ENCODE assay signal across 8 mouse cellular contexts in genomic region chr17:78895394-78895793, GRCm38 (mm10). TPM values are rescaled to one million over a fixed set of nuclear protein-coding genes. Genes with fewer than 3 reads are reported as not detected.
DNase-seq lines count a peak whose midpoint lies in the region; ATAC-seq and TF ChIP-seq lines count a peak whose summit lies in the region.

No protein-coding gene starts in this region.

- peak; percentile 54 for DNase-seq in MEL-GATA-1-ER (ENCODE audit: extremely low read depth, low read depth)
- peak; percentile 91 for DNase-seq in intestine, embryonic 14.5 days (ENCODE audit: low spot score)
- DNase-seq in liver, embryonic 14.5 days (ENCODE audit: low read depth in 3 of 3, low spot score in 3 of 3) = no peak
- DNase-seq in retina, embryonic 14.5 days (ENCODE audit: low spot score) = peak; percentile 18
- no peak for DNase-seq in cerebellum, adult 8-10 months

- no peaks in the 10 kb centered on the region for H3K27me3 ChIP-seq in hindbrain, embryonic 15.5 days
- no peaks in the 10 kb centered on the region for H3K27me3 ChIP-seq in hindbrain, embryonic 13.5 days
- H3K27me3 ChIP-seq in embryonic facial prominence, embryonic 13.5 days = no peaks in the 10 kb centered on the region; the same call in 1 of the 2 replicates
- H3K27me3 ChIP-seq in intestine, embryonic 14.5 days (replicated peaks; ENCODE audit: control insufficient read depth, insufficient read depth, low read length) = no peaks in the 10 kb centered on the region
- no peaks in the 10 kb centered on the region for H3K27me3 ChIP-seq in liver, embryonic 14.5 days (ENCODE audit: control insufficient read depth, insufficient read depth, low read length)

- H3K9ac ChIP-seq in hindbrain, embryonic 15.5 days = no peak overlapping the region
- H3K9ac ChIP-seq in hindbrain, embryonic 13.5 days = no peak overlapping the region
- H3K9ac ChIP-seq in embryonic facial prominence, embryonic 13.5 days = peak overlapping the region; percentile 37; the same call in 1 of the 2 replicates
- no peak overlapping the region for H3K9ac ChIP-seq in intestine, embryonic 14.5 days (ENCODE audit: low read length)
- no peak overlapping the region for H3K9ac ChIP-seq in liver, embryonic 14.5 days (replicated peaks)

- H3K4me3 ChIP-seq in hindbrain, embryonic 15.5 days = no peak overlapping the region
- no peak overlapping the region for H3K4me3 ChIP-seq in hindbrain, embryonic 13.5 days
- peak overlapping the region; percentile 25 for H3K4me3 ChIP-seq in embryonic facial prominence, embryonic 13.5 days
- H3K4me3 ChIP-seq in intestine, embryonic 14.5 days (ENCODE audit: low read depth, low read length) = no peak overlapping the region; the same call in 1 of the 2 replicates
- no peak overlapping the region for H3K4me3 ChIP-seq in liver, embryonic 14.5 days (ENCODE audit: insufficient read depth in 1 of 2, low read depth in 2 of 2, low read length in 2 of 2)

- no peaks in the 10 kb centered on the region for H3K36me3 ChIP-seq in hindbrain, embryonic 15.5 days
- H3K36me3 ChIP-seq in hindbrain, embryonic 13.5 days = no peaks in the 10 kb centered on the region
- H3K36me3 ChIP-seq in embryonic facial prominence, embryonic 13.5 days = no peaks in the 10 kb centered on the region
- H3K36me3 ChIP-seq in intestine, embryonic 14.5 days (ENCODE audit: control insufficient read depth, insufficient read depth, low read length) = no peaks in the 10 kb centered on the region
- H3K36me3 ChIP-seq in liver, embryonic 14.5 days (replicated peaks; ENCODE audit: control insufficient read depth, insufficient read depth, low read depth) = no peaks in the 10 kb centered on the region

- H3K4me2 ChIP-seq in hindbrain, embryonic 15.5 days = peak overlapping the region; percentile 28
- no peak overlapping the region for H3K4me2 ChIP-seq in hindbrain, embryonic 13.5 days
- H3K4me2 ChIP-seq in embryonic facial prominence, embryonic 13.5 days = peak overlapping the region; percentile 54
- H3K4me2 ChIP-seq in intestine, embryonic 14.5 days (ENCODE audit: low read length) = peak overlapping the region; percentile 42
- H3K4me2 ChIP-seq in liver, embryonic 14.5 days (ENCODE audit: low read depth) = 0 out of 2 replicates have a peak overlapping the region, but pooled peaks have one; percentile 29

- peak; percentile 57 for TF ChIP-seq CTCF in liver, embryonic 14.5 days (IDR thresholded peaks at IDR 0.05; ENCODE audit: low read depth)

- ATAC-seq in hindbrain, embryonic 15.5 days (ENCODE audit: low FRiP score, low read depth) = no peak
- ATAC-seq in hindbrain, embryonic 13.5 days (ENCODE audit: low FRiP score) = no peak
- ATAC-seq in embryonic facial prominence, embryonic 13.5 days (ENCODE audit: insufficient number of reproducible peaks, insufficient read depth, low FRiP score, low TSS enrichment, low read depth) = peak; percentile 33; the same call in 1 of the 2 replicates
- ATAC-seq in intestine, embryonic 14.5 days (replicated peaks; ENCODE audit: low FRiP score, low TSS enrichment, low read depth) = no peak; the same call in 1 of the 2 replicates
- no peak for ATAC-seq in liver, embryonic 14.5 days (ENCODE audit: insufficient read depth)

- H3K27ac ChIP-seq in hindbrain, embryonic 15.5 days (replicated peaks) = no peak overlapping the region
- H3K27ac ChIP-seq in hindbrain, embryonic 13.5 days = no peak overlapping the region
- peak overlapping the region; percentile 64; the same call in 1 of the 2 replicates for H3K27ac ChIP-seq in embryonic facial prominence, embryonic 13.5 days
- no peak overlapping the region for H3K27ac ChIP-seq in intestine, embryonic 14.5 days (ENCODE audit: low read depth)
- H3K27ac ChIP-seq in liver, embryonic 14.5 days = no peak overlapping the region

- H3K9me3 ChIP-seq in hindbrain, embryonic 15.5 days = no peaks in the 10 kb centered on the region
- H3K9me3 ChIP-seq in hindbrain, embryonic 13.5 days = no peaks in the 10 kb centered on the region
- H3K9me3 ChIP-seq in embryonic facial prominence, embryonic 13.5 days = no peaks in the 10 kb centered on the region
- H3K9me3 ChIP-seq in intestine, embryonic 14.5 days (ENCODE audit: control insufficient read depth, low read length) = no peaks in the 10 kb centered on the region
- no peaks in the 10 kb centered on the region for H3K9me3 ChIP-seq in liver, embryonic 14.5 days (ENCODE audit: control insufficient read depth, low read length)

- 41% methylated on average over 8 of the region's 8 CpGs for WGBS in hindbrain, embryonic 15.5 days
- 45% methylated on average over 8 of the region's 8 CpGs for WGBS in hindbrain, embryonic 13.5 days
- WGBS in embryonic facial prominence, embryonic 13.5 days = 14% methylated on average over 8 of the region's 8 CpGs
- WGBS in intestine, embryonic 14.5 days = 25% methylated on average over 8 of the region's 8 CpGs
- WGBS in liver, embryonic 14.5 days (ENCODE audit: insufficient replicate concordance) = 20% methylated on average over 8 of the region's 8 CpGs

- no peak for TF ChIP-seq EP300 in liver, embryonic 14.5 days (IDR thresholded peaks at IDR 0.05; ENCODE audit: low read depth)

- H3K4me1 ChIP-seq in hindbrain, embryonic 15.5 days (replicated peaks) = no peaks in the 10 kb centered on the region
- no peaks in the 10 kb centered on the region for H3K4me1 ChIP-seq in hindbrain, embryonic 13.5 days (replicated peaks)
- peaks cover 10% of the 10 kb centered on the region; the same call in 1 of the 2 replicates for H3K4me1 ChIP-seq in embryonic facial prominence, embryonic 13.5 days
- 0 out of 2 replicates have a peak, but pooled peaks cover 2% of the 10 kb centered on the region for H3K4me1 ChIP-seq in intestine, embryonic 14.5 days (replicated peaks; ENCODE audit: control insufficient read depth, insufficient read depth, low read length)
- no peaks in the 10 kb centered on the region for H3K4me1 ChIP-seq in liver, embryonic 14.5 days (replicated peaks; ENCODE audit: control insufficient read depth in 2 of 2, insufficient read depth in 2 of 2, low read length in 1 of 2)

RNA-seq across cellular contexts. Expression of gene Sult6b1, which starts 11.4 kb away (rescaled TPM):
- polyA plus RNA-seq in hindbrain, embryonic 15.5 days (2015; fragmentation: Nextera tagmentation; extraction: Ambion mirVana) = 0.27 TPM in 1 of 2 replicates, not detected in the other
- polyA plus RNA-seq in hindbrain, embryonic 13.5 days (2015; fragmentation: Nextera tagmentation; extraction: Ambion mirVana) = not detected in 2 replicates
- polyA plus RNA-seq in embryonic facial prominence, embryonic 13.5 days (2015; fragmentation: Nextera tagmentation; extraction: Ambion mirVana) = 0.10 and 0.22 TPM in 2 replicates
- 0.16 and 0.19 TPM in 2 replicates for polyA plus RNA-seq in intestine, embryonic 14.5 days (2014; fragmentation: Nextera tagmentation; extraction: Ambion mirVana)
- not detected in 2 replicates for polyA plus RNA-seq in liver, embryonic 14.5 days (2012; rRNA removed)
- 0.08 TPM in 1 of 2 replicates, not detected in the other for polyA plus RNA-seq in liver, embryonic 14.5 days (2014; fragmentation: Nextera tagmentation; extraction: Ambion mirVana)

RNA-seq across cellular contexts. Expression of gene Eif2ak2, which starts 13.0 kb away (rescaled TPM):
- 4.2 and 6.1 TPM in 2 replicates for polyA plus RNA-seq in hindbrain, embryonic 15.5 days (2015; fragmentation: Nextera tagmentation; extraction: Ambion mirVana)
- 4.0 and 5.9 TPM in 2 replicates for polyA plus RNA-seq in hindbrain, embryonic 13.5 days (2015; fragmentation: Nextera tagmentation; extraction: Ambion mirVana)
- polyA plus RNA-seq in embryonic facial prominence, embryonic 13.5 days (2015; fragmentation: Nextera tagmentation; extraction: Ambion mirVana) = 15.4 and 16.2 TPM in 2 replicates
- 9.1 and 11.0 TPM in 2 replicates for polyA plus RNA-seq in intestine, embryonic 14.5 days (2014; fragmentation: Nextera tagmentation; extraction: Ambion mirVana)
- polyA plus RNA-seq in liver, embryonic 14.5 days (2012; rRNA removed) = 1.6 and 3.4 TPM in 2 replicates
- polyA plus RNA-seq in liver, embryonic 14.5 days (2014; fragmentation: Nextera tagmentation; extraction: Ambion mirVana) = 4.3 and 6.0 TPM in 2 replicates

RNA-seq across cellular contexts. Expression of gene Cebpzos, which starts 20.9 kb away (rescaled TPM):
- 103 and 113 TPM in 2 replicates for polyA plus RNA-seq in hindbrain, embryonic 15.5 days (2015; fragmentation: Nextera tagmentation; extraction: Ambion mirVana)
- 125 and 127 TPM in 2 replicates for polyA plus RNA-seq in hindbrain, embryonic 13.5 days (2015; fragmentation: Nextera tagmentation; extraction: Ambion mirVana)
- 119 and 125 TPM in 2 replicates for polyA plus RNA-seq in embryonic facial prominence, embryonic 13.5 days (2015; fragmentation: Nextera tagmentation; extraction: Ambion mirVana)
- polyA plus RNA-seq in intestine, embryonic 14.5 days (2014; fragmentation: Nextera tagmentation; extraction: Ambion mirVana) = 104 and 116 TPM in 2 replicates
- 10.7 and 14.2 TPM in 2 replicates for polyA plus RNA-seq in liver, embryonic 14.5 days (2012; rRNA removed)
- 54.7 and 55.2 TPM in 2 replicates for polyA plus RNA-seq in liver, embryonic 14.5 days (2014; fragmentation: Nextera tagmentation; extraction: Ambion mirVana)

RNA-seq across cellular contexts. Expression of gene Cebpz, which starts 41.5 kb away (rescaled TPM):
- 38.6 and 42.6 TPM in 2 replicates for polyA plus RNA-seq in hindbrain, embryonic 15.5 days (2015; fragmentation: Nextera tagmentation; extraction: Ambion mirVana)
- polyA plus RNA-seq in hindbrain, embryonic 13.5 days (2015; fragmentation: Nextera tagmentation; extraction: Ambion mirVana) = 57.3 and 61.0 TPM in 2 replicates
- polyA plus RNA-seq in embryonic facial prominence, embryonic 13.5 days (2015; fragmentation: Nextera tagmentation; extraction: Ambion mirVana) = 75.3 and 78.3 TPM in 2 replicates
- 63.3 and 63.5 TPM in 2 replicates for polyA plus RNA-seq in intestine, embryonic 14.5 days (2014; fragmentation: Nextera tagmentation; extraction: Ambion mirVana)
- polyA plus RNA-seq in liver, embryonic 14.5 days (2012; rRNA removed) = 6.0 and 9.3 TPM in 2 replicates
- polyA plus RNA-seq in liver, embryonic 14.5 days (2014; fragmentation: Nextera tagmentation; extraction: Ambion mirVana) = 26.5 and 27.3 TPM in 2 replicates

RNA-seq across cellular contexts. Expression of gene Ndufaf7, which starts 41.5 kb away (rescaled TPM):
- polyA plus RNA-seq in hindbrain, embryonic 15.5 days (2015; fragmentation: Nextera tagmentation; extraction: Ambion mirVana) = 58.8 and 62.1 TPM in 2 replicates
- polyA plus RNA-seq in hindbrain, embryonic 13.5 days (2015; fragmentation: Nextera tagmentation; extraction: Ambion mirVana) = 57.1 and 62.5 TPM in 2 replicates
- polyA plus RNA-seq in embryonic facial prominence, embryonic 13.5 days (2015; fragmentation: Nextera tagmentation; extraction: Ambion mirVana) = 60.5 and 65.5 TPM in 2 replicates
- polyA plus RNA-seq in intestine, embryonic 14.5 days (2014; fragmentation: Nextera tagmentation; extraction: Ambion mirVana) = 43.8 and 50.6 TPM in 2 replicates
- polyA plus RNA-seq in liver, embryonic 14.5 days (2012; rRNA removed) = 7.8 and 11.0 TPM in 2 replicates
- polyA plus RNA-seq in liver, embryonic 14.5 days (2014; fragmentation: Nextera tagmentation; extraction: Ambion mirVana) = 22.5 and 26.4 TPM in 2 replicates

Comparison
In these comparisons a context has a peak if more than half of its experiments do, and no peak if none do; other contexts are left out.
1. DNase-seq: peak in MEL-GATA-1-ER (single experiment), intestine, embryonic 14.5 days (single experiment) and retina, embryonic 14.5 days (single experiment); none in liver, embryonic 14.5 days (0 of 3) and cerebellum, adult 8-10 months (single experiment).